Mouse (Mus musculus): ENCODE data around the gene Adamts6.

Adamts6 gene

GRCm38 (mm10) chr13:104517638-104518311, 230.1 kb downstream of the Adamts6 start:
- DNase-seq: no peak

DNA sequence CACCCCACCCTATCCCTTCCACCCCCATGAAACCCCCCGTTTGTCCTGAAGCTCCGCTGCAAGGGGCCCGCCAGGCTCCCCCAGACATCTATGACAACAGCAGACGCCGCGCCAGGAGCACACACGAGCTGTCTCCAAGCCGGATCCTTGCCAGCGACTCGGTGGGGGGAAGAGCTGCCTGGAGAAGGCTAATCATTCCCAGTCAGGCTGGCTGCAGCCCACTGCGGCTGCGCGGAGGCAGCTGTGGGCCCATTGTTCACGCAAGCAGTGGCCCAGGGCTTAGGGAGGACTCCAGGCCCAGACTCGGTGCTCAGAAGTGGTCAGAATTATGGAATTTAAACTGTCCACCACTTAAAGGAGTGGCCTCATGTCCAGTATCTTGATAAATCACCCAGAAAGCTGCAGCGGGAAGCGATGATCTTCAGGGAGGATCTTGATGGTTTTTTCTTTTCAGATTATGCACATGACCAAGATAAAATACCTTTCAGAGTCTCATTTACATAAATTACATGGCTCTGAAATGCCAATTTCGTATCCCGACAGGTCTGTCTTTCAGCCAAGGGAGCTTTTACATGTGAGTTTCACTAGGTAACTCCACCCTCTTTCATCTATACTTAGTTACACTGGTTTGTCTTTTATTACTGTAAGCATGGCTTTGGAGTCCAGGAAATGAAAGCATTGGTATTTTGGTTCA, 230.8 kb downstream of the Adamts6 start:
- no peak for DNase-seq

- DNase-seq: no peak
Measured at GRCm38 (mm10) chr13:104519006-104519695, 231.5 kb downstream of the Adamts6 start.

DNA sequence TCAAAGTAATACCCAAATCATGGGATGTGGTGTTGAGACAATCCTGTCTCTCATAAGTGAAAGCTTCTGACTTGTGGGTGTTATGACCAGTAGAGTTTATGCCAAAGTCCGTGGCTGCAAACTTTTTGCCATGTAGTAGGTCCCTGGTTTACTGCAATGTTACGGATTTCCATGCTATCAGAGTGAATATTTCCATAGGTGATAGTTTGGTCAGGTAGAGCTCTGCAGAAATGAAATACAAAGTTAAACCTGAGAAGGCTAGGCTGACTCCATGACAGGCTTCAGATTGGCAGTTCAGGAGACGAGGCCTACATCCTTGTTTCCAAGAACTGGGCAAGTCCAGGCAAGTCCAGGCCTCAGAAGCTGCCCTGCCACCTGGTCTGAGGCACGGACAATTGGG, 232.3 kb downstream of the Adamts6 start:
- no peak for DNase-seq

GRCm38 (mm10) chr13:104520461-104520860, 232.8 kb downstream of the Adamts6 start:
- no peak for DNase-seq

GRCm38 (mm10) chr13:104521532-104521931, 233.9 kb downstream of the Adamts6 start:
- DNase-seq: no peak

GRCm38 (mm10) chr13:104525656-104526055, 238.0 kb downstream of the Adamts6 start:
- no peak for DNase-seq

DNA sequence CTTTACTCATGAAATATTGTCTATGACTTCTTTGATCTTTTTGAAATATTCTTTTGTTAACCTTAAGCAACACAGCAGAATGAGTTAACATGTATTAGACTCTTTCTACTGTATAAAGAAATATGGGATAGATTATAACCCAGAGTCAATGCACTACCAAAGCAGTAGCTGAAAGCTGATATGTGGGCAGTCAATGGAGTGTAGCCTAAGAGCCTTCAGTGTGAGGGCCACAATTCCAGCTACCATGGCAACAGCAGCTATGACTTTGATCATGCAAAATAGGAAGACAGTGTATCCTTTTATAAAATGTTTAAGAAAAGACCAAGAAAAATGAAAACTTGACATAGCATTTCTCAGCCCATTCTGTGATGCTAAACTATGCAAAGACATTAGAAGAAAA, 241.6 kb downstream of the Adamts6 start:
- DNase-seq: no peak

DNA sequence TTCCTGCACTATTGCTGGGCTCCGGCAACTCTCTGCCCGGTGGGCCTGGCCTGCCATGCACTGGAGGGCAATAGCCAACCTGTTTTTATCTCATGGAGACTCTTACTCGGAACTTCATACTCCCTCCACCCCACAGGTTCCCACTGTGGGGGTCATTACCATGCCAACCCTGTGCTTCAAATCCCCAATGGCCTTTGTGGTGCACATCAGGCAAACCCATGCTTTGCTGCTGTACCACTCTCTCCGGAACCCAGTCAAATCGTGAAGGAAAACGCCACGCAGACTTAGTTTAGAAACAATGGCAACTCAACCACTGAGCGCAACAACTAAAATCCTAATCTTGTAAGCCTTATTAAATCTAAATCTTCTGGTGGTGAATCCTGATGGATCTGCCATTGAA, 244.2 kb downstream of the Adamts6 start:
- no peak for DNase-seq

DNA sequence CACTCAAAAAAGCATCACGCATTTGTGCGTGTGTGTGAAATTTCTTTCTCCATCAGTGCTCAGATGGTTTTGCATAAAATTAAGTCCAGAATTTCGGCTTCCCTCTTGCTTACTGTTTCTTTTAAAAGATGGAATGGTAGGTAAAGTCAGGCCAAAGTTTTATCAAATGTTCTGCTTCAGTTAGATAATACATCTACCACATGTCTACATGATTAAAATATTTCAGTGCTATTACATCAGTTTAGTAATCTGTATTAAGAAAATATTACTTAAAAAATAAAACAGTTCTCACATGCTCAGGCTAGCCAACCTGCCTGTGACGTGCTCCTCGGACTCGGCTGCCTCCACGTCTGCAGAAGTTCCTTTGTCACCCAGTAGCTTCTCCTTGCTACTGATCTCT, 245.1 kb downstream of the Adamts6 start:
- no peak for DNase-seq

GRCm38 (mm10) chr13:104533806-104534495, 246.3 kb downstream of the Adamts6 start:
- DNase-seq: no peak

- no peak for DNase-seq
Measured at GRCm38 (mm10) chr13:104540861-104541398, 253.3 kb downstream of the Adamts6 start.

GRCm38 (mm10) chr13:104542123-104542758, 254.6 kb downstream of the Adamts6 start:
- no peak for DNase-seq

- DNase-seq: no peak
Measured at GRCm38 (mm10) chr13:104542759-104543141, 255.1 kb downstream of the Adamts6 start.

Measured in B cell, adult 2 months (primary cell).